Mouse (Mus musculus) ovary, postnatal 14 days (tissue): ENCODE results near the gene A630023A22Rik.

Source experiments
- DNase-seq: peaks from one replicate; pipeline ENCODE4 v3.0.0; 2022; ENCODE audit warnings: low spot score

The A630023A22Rik gene

GRCm38 (mm10) chr14:34102601-34103000, at the start of gene A630023A22Rik:
Gene A630023A22Rik (minus strand): TSS chr14:34102754.
- no peak for DNase-seq

GRCm38 (mm10) chr14:34152342-34152741, 49.8 kb upstream of the A630023A22Rik start, which contains the start of gene Npy4r:
Gene Npy4r (minus strand): TSS chr14:34152489.
- peak; percentile 46 for DNase-seq

GRCm38 (mm10) chr14:34142915-34143314, 40.4 kb upstream of the A630023A22Rik start:
- DNase-seq = no peak

GRCm38 (mm10) chr14:34142316-34142715, 39.8 kb upstream of the A630023A22Rik start:
- no peak for DNase-seq

- DNase-seq = no peak
Observed at GRCm38 (mm10) chr14:34139671-34140664, 37.4 kb upstream of the A630023A22Rik start.

GRCm38 (mm10) chr14:34135391-34135790, 32.8 kb upstream of the A630023A22Rik start:
- DNase-seq = no peak

- DNase-seq = no peak
Observed at GRCm38 (mm10) chr14:34131216-34131615, 28.7 kb upstream of the A630023A22Rik start.

GRCm38 (mm10) chr14:34121691-34122090, 19.1 kb upstream of the A630023A22Rik start:
- DNase-seq = no peak

GRCm38 (mm10) chr14:34120923-34121351, 18.4 kb upstream of the A630023A22Rik start:
- no peak for DNase-seq

- no peak for DNase-seq
Observed at GRCm38 (mm10) chr14:34120016-34120910, 17.7 kb upstream of the A630023A22Rik start.

GRCm38 (mm10) chr14:34119046-34119723, 16.6 kb upstream of the A630023A22Rik start:
- no peak for DNase-seq

GRCm38 (mm10) chr14:34114311-34114710, 11.8 kb upstream of the A630023A22Rik start:
- DNase-seq = no peak

- no peak for DNase-seq
Observed at GRCm38 (mm10) chr14:34107594-34107993, 5.0 kb upstream of the A630023A22Rik start.

GRCm38 (mm10) chr14:34106389-34107062, 4.0 kb upstream of the A630023A22Rik start:
- peak; percentile 43 for DNase-seq

GRCm38 (mm10) chr14:34104892-34105291, 2.3 kb upstream of the A630023A22Rik start:
- DNase-seq = peak; percentile 61

GRCm38 (mm10) chr14:34103855-34104254, 1.3 kb upstream of the A630023A22Rik start:
- DNase-seq = no peak

GRCm38 (mm10) chr14:34096161-34096560, 6.4 kb downstream of the A630023A22Rik start:
- no peak for DNase-seq

- DNase-seq = no peak
Observed at GRCm38 (mm10) chr14:34092856-34093255, 9.7 kb downstream of the A630023A22Rik start.

- DNase-seq = no peak
Observed at GRCm38 (mm10) chr14:34091475-34091874, 11.1 kb downstream of the A630023A22Rik start.

- no peak for DNase-seq
Observed at GRCm38 (mm10) chr14:34089796-34090195, 12.8 kb downstream of the A630023A22Rik start.

- no peak for DNase-seq
Observed at GRCm38 (mm10) chr14:34087856-34088398, 14.6 kb downstream of the A630023A22Rik start.
